Mouse (Mus musculus) cerebellum, adult 9-11 months (tissue): ENCODE data around the gene Ldlrap1.
A peak's percentile ranks its signal among the peaks of the same experiment; 100 is the strongest.

Experiments
- DNase-seq: peaks from one replicate; pipeline ENCODE4 v3.0.0; 2022

The Ldlrap1 gene

GRCm38 (mm10) chr4:134702981-134703834, 64.6 kb downstream of the Ldlrap1 start:
- DNase-seq = peak; percentile 63

DNA sequence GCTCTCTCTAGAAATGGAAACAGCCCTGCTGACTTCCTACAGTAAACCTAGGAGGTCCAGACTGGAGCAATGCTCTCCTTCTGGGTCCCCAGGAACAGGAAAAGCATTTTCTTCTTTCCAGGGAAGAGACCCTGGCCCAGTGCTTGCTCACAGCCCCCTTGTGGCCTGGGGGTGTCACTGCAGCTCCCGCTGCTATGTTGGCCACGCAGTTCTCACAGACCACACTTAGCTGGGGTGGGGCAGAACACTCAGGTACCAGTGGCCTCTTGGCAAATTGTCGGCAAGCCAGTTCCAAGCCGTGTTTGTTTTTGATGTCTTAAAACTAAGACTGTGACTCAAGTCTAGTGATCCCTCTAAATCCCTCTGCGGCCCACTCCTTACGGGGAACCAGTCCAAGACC, 65.9 kb downstream of the Ldlrap1 start:
- peak; percentile 83 for DNase-seq

GRCm38 (mm10) chr4:134700911-134701310, 66.9 kb downstream of the Ldlrap1 start:
- peak; percentile 62 for DNase-seq

DNA sequence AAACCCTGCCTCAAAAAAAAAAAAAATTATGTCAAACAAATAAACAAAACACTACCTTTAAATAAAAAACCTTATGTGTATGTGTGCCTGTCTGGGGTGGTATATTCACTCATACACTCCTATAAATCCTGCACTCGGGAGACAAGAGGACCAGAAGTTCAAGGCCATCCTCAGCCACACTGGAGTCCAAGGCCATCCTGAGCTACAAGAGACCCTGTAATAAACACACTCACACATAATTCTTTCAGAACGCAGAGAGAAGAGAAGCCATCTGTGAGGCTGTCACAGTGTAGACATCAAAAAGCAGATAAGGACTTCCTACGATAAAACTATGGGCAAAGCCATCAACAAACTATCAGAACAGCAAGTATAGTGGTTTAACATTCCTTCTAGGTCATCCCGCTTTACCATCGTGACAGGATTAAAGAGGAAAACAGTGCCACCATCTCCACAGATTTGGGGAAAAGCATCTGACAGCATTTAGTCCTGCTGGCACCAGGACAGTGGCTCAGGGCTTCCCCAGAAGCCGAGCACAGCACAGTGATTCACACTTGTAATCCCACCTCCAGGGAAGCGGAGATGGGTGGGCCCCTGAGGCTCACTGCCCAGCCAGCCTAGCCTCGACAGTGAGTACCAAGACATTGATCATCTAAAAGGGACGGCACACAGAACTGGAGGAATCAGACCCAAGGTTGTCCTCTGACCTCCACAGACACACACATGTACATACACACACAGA, 74.5 kb downstream of the Ldlrap1 start:
- peak; percentile 50 for DNase-seq

DNA sequence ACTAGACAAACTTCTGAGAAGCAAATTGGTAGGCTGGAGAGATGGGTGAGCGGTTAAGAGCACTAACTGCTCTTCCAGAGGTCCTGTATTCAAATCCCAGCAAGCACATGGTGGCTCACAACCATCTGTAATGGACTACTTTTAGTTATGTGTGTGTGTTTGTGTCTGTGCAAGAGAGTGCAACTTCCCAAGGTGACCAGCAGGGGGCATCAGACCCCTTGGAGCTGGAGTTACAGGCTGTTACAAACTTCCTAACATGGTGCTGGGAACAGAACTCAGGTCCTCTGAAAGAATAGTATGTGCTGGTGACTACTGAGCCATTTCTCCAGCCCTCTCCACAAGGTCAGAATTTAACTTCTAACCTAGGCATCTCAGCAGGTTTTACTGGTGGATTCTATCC, 75.4 kb downstream of the Ldlrap1 start:
- DNase-seq = no peak
